Mouse (Mus musculus) c-Kit-positive CD71-positive TER-119-negative erythroid progenitor cells, embryonic 14.5 days (primary cell): ENCODE measurements at regions not wholly inside any gene's neighbourhood (a gene's known extent, or its start where the extent isn't known, plus 50 kb on each side); places are given as distances from the start of the nearest gene placed in this dataset.

ENCODE experiments used
- DNase-seq: peaks from one replicate; pipeline ENCODE4 v3.0.0-alpha.2; 2013; ENCODE audit warnings: low read depth

DNA sequence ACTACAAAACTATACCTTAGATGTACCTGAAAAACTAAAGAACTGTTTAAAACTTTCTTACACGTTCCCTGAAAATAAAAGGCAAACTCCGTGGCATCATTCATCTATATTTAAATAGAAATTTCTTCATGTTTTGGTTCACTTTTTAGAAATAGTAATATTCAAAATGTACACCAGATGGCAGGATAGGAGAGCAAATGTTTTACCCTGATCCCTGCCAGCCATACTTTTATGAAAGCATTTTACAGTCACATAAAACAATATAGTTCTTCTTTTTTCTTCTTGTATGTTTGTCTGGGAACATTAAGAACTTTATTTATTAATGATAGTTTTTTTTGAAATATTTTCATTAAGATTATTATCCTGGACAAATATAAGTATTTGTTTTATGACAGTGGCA, 68.5 kb downstream of the 4921530L21Rik start:
- no peak for DNase-seq

- DNase-seq = no peak
Measured at GRCm38 (mm10) chr14:95956056-95956729, 75.1 kb downstream of the 4921530L21Rik start.

DNA sequence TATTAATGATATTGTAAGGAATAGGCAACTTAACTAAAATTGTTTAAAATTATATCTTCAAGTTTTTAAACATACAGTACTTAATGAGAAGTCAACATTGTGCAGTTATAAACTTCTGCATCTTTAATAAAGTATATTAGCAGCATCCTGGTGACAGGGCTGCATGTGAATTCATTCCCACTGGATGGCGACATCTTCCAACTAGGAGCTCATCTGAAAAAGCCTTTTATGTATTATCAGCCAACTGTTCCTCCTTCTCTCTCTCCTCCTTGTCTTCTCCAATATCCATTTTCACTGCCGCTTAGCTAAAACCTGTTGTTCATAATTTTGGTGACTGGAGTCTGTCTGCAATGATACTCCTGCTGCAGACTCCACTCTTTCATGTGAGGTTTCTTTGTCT, 103.0 kb downstream of the 4921530L21Rik start:
- DNase-seq = peak; percentile 5

DNA sequence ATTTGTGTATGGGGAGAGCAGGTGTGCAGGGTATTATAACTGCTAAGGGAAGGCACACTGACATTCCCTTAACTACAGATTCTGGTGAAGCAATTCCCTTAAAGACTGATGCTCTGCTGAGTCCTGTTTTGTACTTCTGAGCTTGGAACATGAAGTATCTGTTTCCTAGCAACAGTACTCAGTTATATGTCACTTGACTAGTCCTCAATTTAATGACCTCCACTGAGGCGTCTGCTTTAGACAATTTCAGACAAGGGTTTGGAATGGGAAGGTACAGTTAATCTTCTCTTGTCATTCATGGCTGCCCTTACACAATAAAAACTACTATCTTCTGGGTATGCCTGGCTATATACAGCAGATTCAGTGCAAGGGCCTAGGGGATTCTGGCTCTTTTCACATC, 117.3 kb downstream of the 4921530L21Rik start:
- no peak for DNase-seq

DNA sequence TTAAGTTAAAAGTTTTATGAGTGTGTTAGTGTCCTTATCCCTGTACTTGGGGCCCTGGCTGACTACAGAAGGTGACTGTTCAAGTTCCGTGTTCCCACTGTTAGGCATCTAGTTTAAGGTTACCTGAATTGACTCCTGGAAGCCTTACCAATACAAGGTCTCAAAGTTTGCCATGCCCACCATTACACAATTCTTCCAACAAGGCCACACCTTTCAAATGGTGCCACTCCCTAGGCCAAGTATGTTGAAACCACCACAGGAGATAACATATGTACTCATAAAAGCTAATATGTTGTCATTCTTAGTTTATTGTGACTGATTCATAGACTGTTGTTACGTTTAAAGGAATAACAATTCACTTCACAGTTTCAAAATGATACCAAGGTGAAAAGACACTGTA, 140.6 kb downstream of the 4921530L21Rik start:
- DNase-seq = no peak
